Mouse (Mus musculus) kidney, adult 2 months (tissue): ENCODE data around the gene Ppme1. TPM values are rescaled to one million over a fixed set of nuclear protein-coding genes. Genes with fewer than 3 reads are reported as not detected.

Experiments
- DNase-seq: peaks from one replicate; pipeline ENCODE4 v3.0.0; 2021
- H3K27ac ChIP-seq: fragments of 200-500 bp; 2 replicates; pipeline ENCODE4 v1.5.1; 2012; ENCODE audit warnings: low read depth, low read length, control low read depth, inconsistent platforms; ENCODE audit not compliant: insufficient read depth
- H3K27me3 ChIP-seq: fragments of 200-500 bp; replicated peaks from 2 replicates; pipeline ENCODE4 v1.6.1; 2012; ENCODE audit warnings: mild to moderate bottlenecking, moderate library complexity, low read length, inconsistent platforms; ENCODE audit not compliant: control insufficient read depth, insufficient read depth
- H3K36me3 ChIP-seq: fragments of 200-500 bp; 2 replicates; pipeline ENCODE4 v1.6.1; 2012; ENCODE audit warnings: mild to moderate bottlenecking, moderate library complexity, low read length, inconsistent platforms; ENCODE audit not compliant: control insufficient read depth, insufficient read depth
- H3K4me1 ChIP-seq: fragments of 200-500 bp; 2 replicates; pipeline ENCODE4 v1.6.1; 2011; ENCODE audit warnings: low read length; ENCODE audit not compliant: control insufficient read depth, insufficient read depth
- H3K4me3 ChIP-seq: fragments of 200-500 bp; 2 replicates; pipeline ENCODE4 v1.5.1; 2011; ENCODE audit warnings: mild to moderate bottlenecking, low read depth, low read length, control low read depth; ENCODE audit not compliant: insufficient read depth
- CTCF ChIP-seq: fragments of 200-500 bp; conservative IDR thresholded peaks from 2 replicates; pipeline ENCODE4 v1.5.1; 2011; ENCODE audit warnings: low read depth, mild to moderate bottlenecking, control low read depth, low read length, moderate library complexity, mixed read lengths; ENCODE audit not compliant: insufficient read depth, insufficient read length
- POLR2A ChIP-seq: fragments of 200-500 bp; IDR thresholded peaks from one replicate; pipeline ENCODE4 v1.6.1; 2011; ENCODE audit warnings: low read depth, low read length, control low read depth
- WGBS: fragments of 180-500 bp; shearing (Covaris S2); methylation state at CpG from one replicate; pipeline ENCODE4 v1.1.7; 2018; 5-methylcytosine and 5-hydroxymethylcytosine counted together
- polyA plus RNA-seq: library from polyadenylated mRNA; depleted of rRNA; stranded (reverse); fragments of >200 nt; gene quantifications from 2 replicates; pipeline ENCODE4 v1.2.3, GENCODE M21; 2012

The Ppme1 gene
- polyA plus RNA-seq, 1 experiment: 94.0 TPM

DNA sequence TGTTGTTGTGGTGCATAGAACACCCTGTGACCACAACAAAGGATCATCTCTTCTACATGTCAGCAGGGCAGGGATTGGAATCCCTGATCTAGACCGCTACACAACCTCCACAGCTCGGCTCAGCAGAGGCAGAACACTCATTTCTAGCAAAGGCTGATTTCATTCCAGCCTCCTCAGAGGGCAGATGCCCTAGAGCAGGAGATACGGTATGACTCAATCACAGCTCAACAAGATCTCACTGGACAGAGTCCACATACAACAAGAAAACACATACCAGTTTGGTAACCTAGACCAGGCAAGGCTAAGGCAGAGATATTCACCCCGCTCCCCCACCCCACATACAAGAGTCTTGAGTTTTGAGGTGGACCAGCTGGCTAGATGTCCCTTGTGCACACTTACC, 43.5 kb downstream of the Ppme1 start:
- Histone ChIP-seq H3K4me1 (no peaks in the 10 kb centered on the region), H3K27me3 (no peaks in the 10 kb centered on the region), H3K27ac (no peak overlapping the region), H3K36me3 (0 out of 2 replicates have a peak, but pooled peaks cover under 1% of the 10 kb centered on the region), H3K4me3 (no peak overlapping the region)
- DNase-seq: no peak
- 87% methylated on average over 4 of the region's 4 CpGs for WGBS
- TF ChIP-seq POLR2A (no peak), CTCF (no peak)

DNA sequence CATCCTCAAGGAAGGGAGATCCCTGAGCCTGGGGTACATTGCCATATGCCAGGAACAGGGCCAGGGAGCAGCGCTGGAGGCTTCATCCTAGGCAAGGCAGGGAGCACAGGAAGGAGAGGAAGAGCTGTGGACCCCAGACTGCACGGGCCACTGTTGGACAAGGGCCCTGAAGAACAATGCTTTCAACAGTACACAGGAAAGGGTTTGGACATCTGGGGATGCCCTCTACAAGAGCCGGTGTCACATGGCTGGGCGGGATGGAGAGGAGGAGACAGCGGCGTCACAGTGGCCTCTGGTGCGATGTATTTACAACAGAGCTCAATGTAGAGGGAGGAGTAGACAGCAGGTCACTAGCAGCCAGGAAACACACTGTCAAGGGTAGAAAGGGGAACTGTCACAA, 44.6 kb downstream of the Ppme1 start:
- Histone ChIP-seq H3K27ac (no peak overlapping the region), H3K4me1 (no peaks in the 10 kb centered on the region), H3K4me3 (no peak overlapping the region), H3K36me3 (no peaks in the 10 kb centered on the region), H3K27me3 (no peaks in the 10 kb centered on the region)
- peak; percentile 7 for DNase-seq
- 66% methylated on average over 7 of the region's 7 CpGs for WGBS
- TF ChIP-seq CTCF: no peak
- TF ChIP-seq POLR2A: no peak

DNA sequence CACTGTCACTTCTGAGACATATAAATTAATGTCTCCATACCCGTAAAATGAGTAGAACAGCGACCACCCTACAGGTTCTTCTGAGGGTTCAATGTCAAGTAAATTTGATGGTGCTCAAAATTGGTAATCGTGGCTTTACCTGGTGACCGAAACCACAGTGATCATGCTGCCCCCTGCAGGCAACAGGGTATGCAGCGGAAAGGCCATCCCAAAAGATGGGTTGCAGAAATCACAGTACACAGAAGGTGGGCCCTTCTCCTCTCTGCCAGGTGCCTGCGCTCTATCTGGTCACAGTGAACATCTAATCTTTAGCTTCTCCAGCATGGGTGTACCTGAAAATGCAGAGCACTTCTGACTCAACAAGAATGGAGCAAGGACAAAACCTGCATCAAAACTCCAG, 46.6 kb downstream of the Ppme1 start:
- peak; percentile 7 for DNase-seq
- 68% methylated on average over 6 of the region's 6 CpGs for WGBS
- Histone ChIP-seq H3K27ac (no peak overlapping the region), H3K36me3 (no peaks in the 10 kb centered on the region), H3K27me3 (no peaks in the 10 kb centered on the region), H3K4me3 (no peak overlapping the region), H3K4me1 (no peaks in the 10 kb centered on the region)
- TF ChIP-seq CTCF (peak; percentile 72), POLR2A (no peak)

DNA sequence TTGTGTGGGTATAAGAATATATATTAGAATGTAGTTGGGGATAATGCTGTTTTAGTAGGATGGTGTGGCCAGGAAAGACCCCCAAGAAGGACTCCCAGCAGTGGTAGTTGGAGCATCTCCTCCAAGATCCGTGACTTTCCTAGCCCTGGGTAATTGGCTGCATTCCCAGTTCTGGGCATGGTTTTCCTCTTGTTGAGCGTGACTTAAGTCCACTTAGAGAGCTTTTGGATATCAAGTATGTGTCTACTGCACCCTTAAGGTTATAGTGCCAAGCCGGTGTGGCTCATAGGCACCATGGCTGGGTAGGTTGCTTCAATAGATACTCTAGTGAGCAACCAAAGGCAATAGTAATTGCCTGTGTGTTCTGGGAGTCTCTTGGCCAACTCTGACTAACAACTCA, 48.4 kb downstream of the Ppme1 start:
- H3K36me3 ChIP-seq: no peaks in the 10 kb centered on the region
- TF ChIP-seq POLR2A (no peak), CTCF (no peak)
- no peaks in the 10 kb centered on the region for H3K27me3 ChIP-seq
- H3K4me1 ChIP-seq: no peaks in the 10 kb centered on the region
- no peak overlapping the region for H3K4me3 ChIP-seq
- WGBS: 50% methylated on average over 3 of the region's 3 CpGs
- H3K27ac ChIP-seq: no peak overlapping the region
- peak; percentile 2 for DNase-seq

DNA sequence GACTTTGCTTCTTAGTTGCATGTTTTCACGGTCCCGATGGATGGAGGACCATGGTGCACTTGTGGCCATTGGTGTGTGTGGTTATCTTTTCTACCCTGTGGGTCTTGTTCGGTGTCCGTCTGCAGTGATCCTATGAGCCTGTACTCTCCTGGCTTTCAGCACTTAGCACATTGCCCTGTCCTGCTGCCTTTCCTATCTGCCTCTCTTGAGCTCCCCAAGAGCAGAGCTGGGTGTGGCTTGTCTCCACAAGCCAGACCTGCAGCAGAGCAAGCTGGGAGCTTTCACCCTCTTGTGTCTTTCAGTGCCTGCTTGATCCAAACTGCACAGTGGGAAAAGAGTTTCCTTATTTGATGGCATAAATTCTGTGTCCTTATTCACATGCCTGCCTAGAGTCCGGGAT, 54.6 kb downstream of the Ppme1 start:
- 93% methylated on average over 5 of the region's 5 CpGs for WGBS
- no peak for TF ChIP-seq CTCF
- no peak for TF ChIP-seq POLR2A
- no peak for DNase-seq

DNA sequence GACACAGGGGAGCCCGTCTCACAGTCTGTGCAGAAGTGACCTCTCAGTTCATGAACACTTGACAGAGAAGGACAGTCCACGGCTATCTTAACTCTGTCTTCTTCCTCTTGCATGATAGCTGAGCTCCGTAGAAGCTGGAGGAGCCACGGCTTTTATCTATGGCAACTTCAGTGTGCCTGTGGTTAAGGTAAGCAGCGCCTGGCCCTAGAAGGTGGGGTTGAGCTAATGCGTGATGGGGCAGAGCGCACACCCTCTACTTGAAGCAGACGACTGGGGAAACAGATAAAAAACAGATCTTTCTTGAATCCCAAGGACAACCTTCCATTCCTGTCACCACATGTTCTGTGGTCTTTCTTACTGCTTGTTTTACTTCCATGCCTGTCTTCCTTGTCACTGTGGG, 55.2 kb downstream of the Ppme1 start:
- TF ChIP-seq CTCF: no peak
- no peak for TF ChIP-seq POLR2A
- H3K27me3 ChIP-seq: no peaks in the 10 kb centered on the region
- WGBS: 93% methylated on average over 8 of the region's 8 CpGs
- no peak for DNase-seq
- no peak overlapping the region for H3K27ac ChIP-seq
- H3K36me3 ChIP-seq: no peaks in the 10 kb centered on the region
- H3K4me3 ChIP-seq: no peak overlapping the region
- H3K4me1 ChIP-seq: no peaks in the 10 kb centered on the region

More for the DNA sequence above, 54.6 kb downstream of the Ppme1 start:
- no peak overlapping the region for H3K27ac ChIP-seq
- no peaks in the 10 kb centered on the region for H3K27me3 ChIP-seq
- no peaks in the 10 kb centered on the region for H3K36me3 ChIP-seq
- H3K4me3 ChIP-seq: no peak overlapping the region
- no peaks in the 10 kb centered on the region for H3K4me1 ChIP-seq

DNA sequence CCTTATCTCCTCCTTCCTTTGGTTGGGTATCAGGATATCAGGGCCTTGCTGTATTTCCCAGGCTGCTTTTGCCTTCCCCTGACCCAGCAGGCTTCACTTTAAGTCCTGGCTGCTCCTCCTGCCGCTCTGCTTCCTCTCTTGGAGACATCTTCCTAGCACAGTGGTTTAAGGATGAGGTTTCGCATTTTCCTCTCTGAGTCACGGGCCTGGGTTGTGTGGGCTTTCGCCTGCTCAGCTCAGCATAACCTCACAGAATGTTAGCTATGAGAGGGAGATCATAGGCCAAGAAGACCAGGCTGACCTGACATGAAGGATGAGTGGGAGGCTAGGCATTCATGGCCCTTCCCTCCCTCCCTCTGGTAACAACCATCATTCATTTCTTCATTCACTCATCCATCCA, 59.4 kb downstream of the Ppme1 start:
- 85% methylated on average over 4 of the region's 4 CpGs for WGBS
- Histone ChIP-seq H3K27ac (no peak overlapping the region), H3K27me3 (no peaks in the 10 kb centered on the region), H3K36me3 (no peaks in the 10 kb centered on the region), H3K4me3 (no peak overlapping the region), H3K4me1 (no peaks in the 10 kb centered on the region)
- no peak for TF ChIP-seq POLR2A
- TF ChIP-seq CTCF: no peak
- DNase-seq: no peak

DNA sequence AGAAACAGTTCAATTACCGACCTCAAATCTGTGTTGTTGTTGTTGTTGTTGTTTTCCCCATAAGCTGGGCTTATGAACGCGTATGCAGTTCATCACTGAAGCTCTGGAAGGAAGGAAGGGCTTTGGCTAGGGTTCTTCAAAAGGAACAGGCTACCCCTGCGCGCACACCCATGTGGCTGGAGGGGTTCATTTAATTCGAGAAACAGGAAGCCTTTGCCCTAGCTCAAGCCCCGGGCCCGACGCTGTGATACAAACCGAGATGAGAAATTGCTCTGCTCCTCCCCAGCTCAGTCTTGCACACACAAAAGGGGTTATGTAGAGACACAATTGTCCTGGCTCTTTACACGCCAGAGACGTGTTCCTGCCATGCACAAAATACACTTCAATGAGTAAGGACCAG, 61.8 kb downstream of the Ppme1 start:
- no peak overlapping the region for H3K27ac ChIP-seq
- no peaks in the 10 kb centered on the region for H3K4me1 ChIP-seq
- no peak overlapping the region for H3K4me3 ChIP-seq
- H3K27me3 ChIP-seq: no peaks in the 10 kb centered on the region
- H3K36me3 ChIP-seq: no peaks in the 10 kb centered on the region
- DNase-seq: no peak
- WGBS: 78% methylated on average over 12 of the region's 12 CpGs
- TF ChIP-seq POLR2A: no peak
